Mouse (Mus musculus) liver, embryonic 16.5 days (tissue): ENCODE results near the gene Pigc. TPM values are rescaled to one million over a fixed set of nuclear protein-coding genes. Genes with fewer than 3 reads are reported as not detected.

ENCODE experiments used
- ATAC-seq: fragments of 200-750 bp; cut with Nextera tagmentation; 2 replicates; pipeline ENCODE4 v1.8.0; 2017; ENCODE audit warnings: low read depth, mild to moderate bottlenecking, moderate number of reproducible peaks, moderate library complexity
- H3K27ac ChIP-seq: fragments of 300-500 bp; sonication (generic); 2 replicates; pipeline ENCODE4 v1.5.1; 2014; ENCODE audit warnings: mild to moderate bottlenecking, low read length
- H3K27me3 ChIP-seq: fragments of 300-500 bp; sonication (generic); 2 replicates; pipeline ENCODE4 v1.6.1; 2014; ENCODE audit warnings: low read depth, low read length, mixed read lengths; ENCODE audit not compliant: control insufficient read depth, insufficient read depth
- H3K36me3 ChIP-seq: fragments of 300-500 bp; sonication (generic); 2 replicates; pipeline ENCODE4 v1.6.1; 2014; ENCODE audit warnings: mild to moderate bottlenecking; ENCODE audit not compliant: control insufficient read depth, insufficient read depth
- H3K4me1 ChIP-seq: fragments of 300-500 bp; sonication (generic); 2 replicates; pipeline ENCODE4 v1.6.1; 2014; ENCODE audit warnings: low read depth, low read length, mixed read lengths; ENCODE audit not compliant: control insufficient read depth
- H3K4me2 ChIP-seq: fragments of 300-500 bp; sonication (generic); 2 replicates; pipeline ENCODE4 v1.6.1; 2014; ENCODE audit warnings: low read depth, low read length, mixed read lengths
- H3K4me3 ChIP-seq: fragments of 300-500 bp; sonication (generic); 2 replicates; pipeline ENCODE4 v1.5.1; 2014; ENCODE audit warnings: low read depth, mild to moderate bottlenecking, low read length
- H3K9ac ChIP-seq: fragments of 300-500 bp; sonication (generic); 2 replicates; pipeline ENCODE4 v1.6.1; 2014; ENCODE audit warnings: low read depth, low read length
- H3K9me3 ChIP-seq: fragments of 300-500 bp; sonication (generic); replicated peaks from 2 replicates; pipeline ENCODE4 v1.6.1; 2016; ENCODE audit warnings: low read length; ENCODE audit not compliant: control insufficient read depth
- WGBS: fragments of 180-500 bp; shearing (Covaris S2); extraction: QIAGEN DNeasy Blood & Tissue Kit; methylation state at CpG from one replicate; pipeline ENCODE4 v1.1.7; 2014; ENCODE audit not compliant: insufficient replicate concordance; 5-methylcytosine and 5-hydroxymethylcytosine counted together
- polyA plus RNA-seq: library from polyadenylated mRNA; unstranded; fragments of >200 nt; fragmentation: Nextera tagmentation; extraction: Ambion mirVana; gene quantifications from 2 replicates; pipeline ENCODE4 v1.2.1, GENCODE M21; 2015

The Pigc gene
- polyA plus RNA-seq, 1 experiment from 2014 or later: 11.1 TPM

DNA sequence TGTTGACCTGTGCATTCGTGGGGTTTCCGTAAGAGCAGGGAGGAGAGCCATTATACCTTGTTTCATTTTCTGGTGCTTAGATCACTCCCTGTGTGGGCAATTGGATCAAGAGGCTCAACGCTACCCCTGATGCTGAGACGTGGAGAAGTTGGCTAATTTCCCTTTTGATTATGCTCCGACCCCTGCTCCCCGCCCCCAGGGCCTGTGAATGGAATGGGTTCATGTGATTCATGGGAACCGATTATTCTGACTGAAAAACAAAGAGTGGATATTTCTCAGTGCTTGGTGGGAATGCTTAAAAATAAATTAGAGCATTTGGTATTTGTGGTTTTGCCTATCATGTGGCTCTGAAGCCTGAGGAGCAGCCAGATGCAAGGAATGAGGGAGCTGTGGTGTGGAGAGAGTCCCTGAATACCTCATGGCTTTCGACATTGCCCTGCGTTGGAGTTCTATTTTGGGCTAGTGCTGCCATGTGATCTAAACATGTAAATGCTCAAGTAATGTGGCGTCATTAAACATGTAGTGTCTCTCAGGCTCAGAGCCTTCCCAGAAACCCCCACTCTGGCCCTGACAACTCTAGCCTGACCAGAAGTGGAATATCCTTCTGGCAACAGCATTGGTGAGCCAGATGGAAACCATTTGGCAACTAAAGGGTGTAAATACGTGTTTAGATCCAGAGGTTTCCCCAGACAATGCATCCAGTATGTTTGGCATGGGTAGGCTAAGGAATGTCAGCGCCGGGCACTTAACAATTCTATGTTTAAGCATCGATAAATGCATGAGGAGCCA is 34.9 kb downstream of the Pigc start:
- Histone ChIP-seq H3K27ac (no peak overlapping the region), H3K4me2 (no peak overlapping the region)

GRCm38 (mm10) chr1:162004518-162004780 is 35.5 kb downstream of the Pigc start:
- no peaks in the 10 kb centered on the region; the same call in 1 of the 2 replicates for H3K4me1 ChIP-seq
- H3K27me3 ChIP-seq: no peaks in the 10 kb centered on the region
- H3K9ac ChIP-seq: no peak overlapping the region
- no peak for ATAC-seq
- no peaks in the 10 kb centered on the region for H3K36me3 ChIP-seq
- 34% methylated on average over 7 of the region's 7 CpGs for WGBS
- H3K4me3 ChIP-seq: no peak overlapping the region
- no peak overlapping the region for H3K27ac ChIP-seq
- no peaks in the 10 kb centered on the region for H3K9me3 ChIP-seq
- H3K4me2 ChIP-seq: no peak overlapping the region

More for the DNA sequence above, 34.9 kb downstream of the Pigc start:
- 59% methylated on average over 14 of the region's 14 CpGs for WGBS
- Histone ChIP-seq H3K27me3 (no peaks in the 10 kb centered on the region), H3K9me3 (no peaks in the 10 kb centered on the region), H3K9ac (no peak overlapping the region), H3K4me3 (no peak overlapping the region), H3K36me3 (no peaks in the 10 kb centered on the region), H3K4me1 (no peaks in the 10 kb centered on the region; the same call in 1 of the 2 replicates)
- ATAC-seq: no peak

GRCm38 (mm10) chr1:162004821-162005770 is 36.1 kb downstream of the Pigc start:
- H3K9ac ChIP-seq: no peak overlapping the region
- no peaks in the 10 kb centered on the region; the same call in 1 of the 2 replicates for H3K4me1 ChIP-seq
- 31% methylated on average over 23 of the region's 23 CpGs for WGBS
- H3K27me3 ChIP-seq: no peaks in the 10 kb centered on the region
- no peaks in the 10 kb centered on the region for H3K36me3 ChIP-seq
- no peaks in the 10 kb centered on the region for H3K9me3 ChIP-seq
- H3K27ac ChIP-seq: peak overlapping the region; percentile 54
- peak overlapping the region; percentile 36 for H3K4me3 ChIP-seq
- ATAC-seq: peak; percentile 70; the same call in 1 of the 2 replicates
- H3K4me2 ChIP-seq: peak overlapping the region; percentile 45

- Histone ChIP-seq H3K36me3 (no peaks in the 10 kb centered on the region), H3K4me1 (no peaks in the 10 kb centered on the region; the same call in 1 of the 2 replicates), H3K4me3 (no peak overlapping the region), H3K4me2 (no peak overlapping the region), H3K9me3 (no peaks in the 10 kb centered on the region), H3K27ac (no peak overlapping the region), H3K27me3 (no peaks in the 10 kb centered on the region), H3K9ac (no peak overlapping the region)
- 48% methylated on average over 9 of the region's 9 CpGs for WGBS
- ATAC-seq: no peak; the same call in 1 of the 2 replicates
Measured at GRCm38 (mm10) chr1:162006109-162006508, 37.1 kb downstream of the Pigc start.

GRCm38 (mm10) chr1:162008208-162008607 is 39.2 kb downstream of the Pigc start:
- Histone ChIP-seq H3K4me1 (no peaks in the 10 kb centered on the region; the same call in 1 of the 2 replicates), H3K4me2 (no peak overlapping the region), H3K9me3 (no peaks in the 10 kb centered on the region), H3K36me3 (no peaks in the 10 kb centered on the region), H3K27me3 (no peaks in the 10 kb centered on the region), H3K4me3 (no peak overlapping the region), H3K9ac (no peak overlapping the region), H3K27ac (no peak overlapping the region)
- ATAC-seq: no peak
- 58% methylated on average over 4 of the region's 4 CpGs for WGBS

DNA sequence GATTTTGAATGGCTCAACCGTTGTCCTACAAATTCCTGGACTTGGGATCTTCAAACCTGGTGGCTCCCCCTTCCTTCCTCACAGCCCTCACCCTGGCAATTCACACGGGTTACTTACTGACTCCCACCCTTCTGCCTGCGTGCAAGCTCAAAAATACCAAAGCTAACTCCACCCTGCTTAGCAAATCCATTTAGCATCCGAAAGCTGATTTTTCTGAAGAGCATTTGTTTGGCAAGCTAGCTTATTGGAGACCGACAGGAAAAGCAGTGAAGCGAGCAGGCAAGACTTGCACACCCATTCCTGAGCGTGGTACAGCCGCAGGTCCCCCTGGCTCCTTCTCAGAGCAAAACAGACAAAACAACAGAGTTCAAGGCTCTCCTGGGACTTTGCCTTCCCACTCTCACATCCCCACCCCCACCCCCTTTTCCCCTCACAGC is 39.7 kb downstream of the Pigc start:
- Histone ChIP-seq H3K4me1 (no peaks in the 10 kb centered on the region; the same call in 1 of the 2 replicates), H3K9ac (no peak overlapping the region), H3K27ac (no peak overlapping the region), H3K4me3 (no peak overlapping the region), H3K27me3 (no peaks in the 10 kb centered on the region), H3K4me2 (no peak overlapping the region), H3K36me3 (no peaks in the 10 kb centered on the region), H3K9me3 (no peaks in the 10 kb centered on the region)
- 52% methylated on average over 8 of the region's 8 CpGs for WGBS
- ATAC-seq: no peak

- Histone ChIP-seq H3K27ac (no peak overlapping the region), H3K9me3 (no peaks in the 10 kb centered on the region), H3K9ac (no peak overlapping the region), H3K27me3 (no peaks in the 10 kb centered on the region), H3K4me3 (no peak overlapping the region), H3K4me1 (no peaks in the 10 kb centered on the region; the same call in 1 of the 2 replicates), H3K36me3 (no peaks in the 10 kb centered on the region), H3K4me2 (no peak overlapping the region)
- ATAC-seq: no peak
- 69% methylated on average over 8 of the region's 8 CpGs for WGBS
Measured at GRCm38 (mm10) chr1:162009086-162009485, 40.1 kb downstream of the Pigc start.

DNA sequence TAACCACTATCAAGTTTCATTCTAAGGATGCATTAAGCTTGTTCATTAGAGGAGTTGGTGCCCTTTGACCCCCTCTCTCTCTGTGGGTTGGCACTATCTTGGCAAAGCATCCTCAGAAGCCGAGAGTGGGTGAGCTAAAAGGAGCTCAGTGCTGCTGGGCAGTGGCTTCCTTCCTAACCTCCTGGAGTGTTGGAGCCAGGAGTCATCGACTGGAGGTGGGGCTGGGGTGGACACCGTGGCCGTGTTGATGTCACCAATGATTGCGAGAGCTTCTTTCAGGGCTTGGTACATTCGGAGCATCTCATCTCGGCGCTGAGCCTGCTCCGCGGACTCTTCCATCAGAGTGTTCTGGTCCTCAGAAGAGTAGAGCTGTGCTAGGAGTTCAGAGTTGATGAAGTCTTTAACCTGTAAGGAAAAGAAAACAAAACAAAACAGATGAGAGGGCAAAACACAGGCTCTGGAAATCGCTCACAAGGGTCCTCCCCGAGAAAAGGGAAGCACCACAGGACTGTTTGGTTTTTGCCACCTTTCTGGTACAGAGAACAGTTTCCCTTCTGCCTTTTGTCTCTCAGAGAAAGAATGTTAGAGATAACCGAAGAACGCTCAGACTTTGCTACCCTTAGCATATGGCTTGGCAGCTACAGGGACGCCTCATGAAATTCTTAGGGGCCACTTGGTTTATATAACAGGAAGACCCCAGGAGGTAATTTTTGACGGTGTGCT is 42.7 kb downstream of the Pigc start:
- no peaks in the 10 kb centered on the region for H3K9me3 ChIP-seq
- H3K27ac ChIP-seq: no peak overlapping the region
- no peak overlapping the region for H3K9ac ChIP-seq
- H3K4me2 ChIP-seq: no peak overlapping the region
- H3K27me3 ChIP-seq: no peaks in the 10 kb centered on the region
- no peak overlapping the region for H3K4me3 ChIP-seq
- ATAC-seq: no peak
- WGBS: 54% methylated on average over 16 of the region's 16 CpGs
- H3K36me3 ChIP-seq: no peaks in the 10 kb centered on the region
- no peaks in the 10 kb centered on the region for H3K4me1 ChIP-seq
